In genomic region chr16:34667031-34667726, GRCm38 (mm10) we compare ENCODE assay signal across 8 mouse cellular contexts. TPM values are rescaled to one million over a fixed set of nuclear protein-coding genes. Genes with fewer than 3 reads are reported as not detected.
DNase-seq lines count a peak whose midpoint lies in the region; ATAC-seq lines count a peak whose summit lies in the region.

No protein-coding gene starts in this region.

- DNase-seq in ES-CJ7 (ENCODE audit: low read depth, low spot score): peak; percentile 86
- DNase-seq in cerebellum, adult 11 months: peak; percentile 56
- DNase-seq in heart, postnatal 25 days (ENCODE audit: low spot score): peak; percentile 32
- DNase-seq in layer of hippocampus, adult 11-12 months (ENCODE audit: low spot score): peak; percentile 62
- DNase-seq in lung, adult 18-20 months: peak; percentile 63 to 75
- DNase-seq in testis, postnatal 10 days (ENCODE audit: low spot score): peak; percentile 74

- intact Hi-C loops in heart, postnatal 25 days (cut with DNase I): loop anchor here (1.0 kb wide), 1 partner anchor 33 kb away; no protein-coding TSS in a partner anchor

- peak; percentile 85 for ATAC-seq in forebrain, embryonic 15.5 days (replicated peaks)
- peak; percentile 79 for ATAC-seq in neural tube, embryonic 15.5 days (ENCODE audit: low FRiP score)

- H3K4me3 ChIP-seq in forebrain, embryonic 15.5 days: peak overlapping the region; percentile 17; the same call in 1 of the 2 replicates
- peak overlapping the region; percentile 13 for H3K4me3 ChIP-seq in neural tube, embryonic 15.5 days (replicated peaks)

- peak overlapping the region; percentile 33 for H3K4me2 ChIP-seq in forebrain, embryonic 15.5 days (replicated peaks)
- peak overlapping the region; percentile 48 for H3K4me2 ChIP-seq in neural tube, embryonic 15.5 days

- no peak overlapping the region for H3K9ac ChIP-seq in forebrain, embryonic 15.5 days (replicated peaks)
- H3K9ac ChIP-seq in neural tube, embryonic 15.5 days (replicated peaks): no peak overlapping the region

- peaks cover 18% of the 10 kb centered on the region for H3K4me1 ChIP-seq in forebrain, embryonic 15.5 days
- H3K4me1 ChIP-seq in neural tube, embryonic 15.5 days: peaks cover 13% of the 10 kb centered on the region

- WGBS in forebrain, embryonic 15.5 days: 3% methylated on average over 20 of the region's 20 CpGs
- WGBS in neural tube, embryonic 15.5 days: 4% methylated on average over 20 of the region's 20 CpGs

- H3K27me3 ChIP-seq in forebrain, embryonic 15.5 days: peaks cover 17% of the 10 kb centered on the region; the same call in 1 of the 2 replicates
- peaks cover 22% of the 10 kb centered on the region for H3K27me3 ChIP-seq in neural tube, embryonic 15.5 days (replicated peaks)

- H3K9me3 ChIP-seq in forebrain, embryonic 15.5 days: no peaks in the 10 kb centered on the region
- no peaks in the 10 kb centered on the region for H3K9me3 ChIP-seq in neural tube, embryonic 15.5 days (replicated peaks)

- no peaks in the 10 kb centered on the region for H3K36me3 ChIP-seq in forebrain, embryonic 15.5 days
- H3K36me3 ChIP-seq in neural tube, embryonic 15.5 days: no peaks in the 10 kb centered on the region

- H3K27ac ChIP-seq in forebrain, embryonic 15.5 days (replicated peaks): no peak overlapping the region
- H3K27ac ChIP-seq in neural tube, embryonic 15.5 days (replicated peaks): no peak overlapping the region

RNA-seq across cellular contexts. Expression of gene Ropn1, which starts 17.5 kb away (rescaled TPM):
- polyA plus RNA-seq in forebrain, embryonic 15.5 days (2015; fragmentation: Nextera tagmentation; extraction: Ambion mirVana): not detected in 2 replicates
- not detected for total RNA-seq in heart, postnatal 25 days (2021)
- polyA plus RNA-seq in neural tube, embryonic 15.5 days (2015; fragmentation: Nextera tagmentation; extraction: Ambion mirVana): not detected in 2 replicates

RNA-seq across cellular contexts. Expression of gene Ccdc14, which starts 23.2 kb away (rescaled TPM):
- 5.2 and 5.4 TPM in 2 replicates for polyA plus RNA-seq in forebrain, embryonic 15.5 days (2015; fragmentation: Nextera tagmentation; extraction: Ambion mirVana)
- 1 to 10 TPM; 1.9 to 2.6 TPM for total RNA-seq in heart, postnatal 25 days (2021)
- polyA plus RNA-seq in neural tube, embryonic 15.5 days (2015; fragmentation: Nextera tagmentation; extraction: Ambion mirVana): 2.9 and 3.9 TPM in 2 replicates

Comparison
In these comparisons a context has a peak if more than half of its experiments do, and no peak if none do; other contexts are left out.
1. DNase-seq: peak in every context shown above with its lines; median percentile 86 in ES-CJ7; 74 in testis, postnatal 10 days; 69 in lung, adult 18-20 months; 62 in layer of hippocampus, adult 11-12 months; 56 in cerebellum, adult 11 months; 32 in heart, postnatal 25 days.